1 mouse cellular context compared by ENCODE assay signal in the genomic region with DNA sequence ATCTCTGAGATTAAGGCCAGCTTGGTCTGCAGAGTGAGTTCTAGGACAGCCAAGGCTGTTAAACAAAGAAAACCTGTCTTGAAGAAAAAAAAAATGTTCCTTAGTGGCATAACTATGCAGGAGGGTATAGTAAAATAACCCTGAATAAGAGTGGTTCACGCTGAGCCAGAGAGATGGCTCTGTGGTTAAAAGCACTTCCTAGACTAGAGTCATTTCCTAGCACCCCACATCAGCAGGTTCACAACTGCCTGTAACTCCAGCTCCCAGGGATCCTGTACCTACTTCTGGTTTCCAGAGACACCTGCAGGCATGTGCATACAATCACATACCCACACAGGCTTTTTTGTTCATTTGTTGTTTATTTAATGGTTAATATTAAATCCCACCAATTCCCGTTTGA.
TF ChIP-seq lines count a peak whose summit lies in the region.

No protein-coding gene starts in this region.

TF ChIP-seq in MEL, 35 proteins besides CTCF, POLR2A, EP300 and RAD21:
- TF ChIP-seq MAZ (IDR thresholded peaks at IDR 0.05; ENCODE audit: low read depth, low read length) (no peak), GATA1 (IDR thresholded peaks at IDR 0.05; ENCODE audit: low read depth, low read length) (no peak), CHD2 (IDR thresholded peaks at IDR 0.05; ENCODE audit: low read length) (no peak), UBTF (IDR thresholded peaks at IDR 0.05; ENCODE audit: borderline replicate concordance, insufficient read depth, low read depth, low read length) (no peak), TCF12 (IDR thresholded peaks at IDR 0.05; ENCODE audit: low read depth, low read length) (no peak), USF1 (IDR thresholded peaks at IDR 0.05; ENCODE audit: low read depth, low read length) (no peak)
